Mouse (Mus musculus): ENCODE measurements around the gene Ppp6r3. TPM values are rescaled to one million over a fixed set of nuclear protein-coding genes. Genes with fewer than 3 reads are reported as not detected.

Ppp6r3 gene
- total RNA-seq, 1 experiment = 104 TPM

DNA sequence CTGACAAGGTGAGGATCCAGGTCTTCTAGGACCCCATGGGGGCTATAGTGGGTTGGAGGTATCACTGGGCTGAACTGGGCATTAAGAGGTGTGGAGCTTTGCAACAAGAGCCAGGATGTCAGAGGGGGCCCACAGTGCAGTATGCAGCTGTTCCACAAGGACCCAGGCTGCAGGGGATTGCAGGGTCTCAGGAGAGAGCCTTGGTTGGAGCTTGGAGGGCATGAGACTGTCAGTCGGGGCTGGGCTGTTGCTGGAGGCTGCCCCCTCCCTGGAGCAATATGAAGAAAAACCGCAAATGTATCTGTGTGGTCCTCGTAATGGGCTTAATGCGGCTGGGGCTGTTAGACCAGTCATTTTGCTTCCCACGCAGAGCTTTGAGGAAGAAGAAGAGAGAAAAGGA is 134.9 kb downstream of the Ppp6r3 start:
- in situ Hi-C loops (cut with MboI; ENCODE audit: low sequenced_read_pairs in 2 of 2, unreplicated experiment in 2 of 2) = no loop called here
- DNase-seq (ENCODE audit: low read depth, low spot score) = no peak
- Histone ChIP-seq H3K4me3 (ENCODE audit: insufficient read depth in 1 of 2, low read depth in 1 of 2, low read length in 2 of 2, poor library complexity in 1 of 2, severe bottlenecking in 1 of 2) (no peak overlapping the region), H3K36me3 (ENCODE audit: control insufficient read depth, insufficient read depth, low read length, poor library complexity, severe bottlenecking) (no peaks in the 10 kb centered on the region), H3K4me1 (ENCODE audit: control insufficient read depth in 2 of 2, insufficient read depth in 2 of 2, low read length in 2 of 2, poor library complexity in 1 of 2) (peaks cover 0 to 7% of the 10 kb centered on the region in 2 experiments; a peak in 1 of 4 replicates), H3K27ac (ENCODE audit: insufficient read depth, low read depth, low read length, poor library complexity, severe bottlenecking) (no peak overlapping the region), H3K9ac (ENCODE audit: insufficient read depth, low read depth, low read length, poor library complexity, severe bottlenecking) (no peak overlapping the region), H3K9me3 (ENCODE audit: control insufficient read depth, insufficient read depth, low read depth, low read length) (no peaks in the 10 kb centered on the region)
- no peak for TF ChIP-seq MAFK (IDR thresholded peaks at IDR 0.05; ENCODE audit: insufficient read depth, low read depth, low read length)

DNA sequence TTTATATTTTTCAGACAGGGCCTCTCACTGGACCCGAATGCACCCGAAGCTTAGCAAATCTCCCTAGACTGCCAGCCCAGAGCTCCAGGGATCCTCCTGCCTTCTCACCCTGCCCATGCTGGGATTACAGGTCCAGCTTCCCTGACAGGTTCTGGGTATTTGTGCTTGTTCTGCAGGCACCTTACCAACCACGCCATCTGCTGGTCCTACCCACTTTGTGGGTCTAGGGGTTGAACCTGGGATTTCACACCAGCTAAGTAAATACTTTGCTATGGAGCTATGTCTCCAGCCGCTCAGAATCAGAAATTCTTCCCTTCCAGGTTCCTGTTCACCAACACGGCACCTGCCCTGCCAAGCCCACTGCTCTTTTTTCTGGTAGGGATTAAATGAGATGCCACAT is 137.6 kb downstream of the Ppp6r3 start:
- no peak overlapping the region for H3K4me3 ChIP-seq (ENCODE audit: insufficient read depth in 1 of 2, low read depth in 1 of 2, low read length in 2 of 2, poor library complexity in 1 of 2, severe bottlenecking in 1 of 2)
- no peak overlapping the region for H3K27ac ChIP-seq (ENCODE audit: insufficient read depth, low read depth, low read length, poor library complexity, severe bottlenecking)
- H3K9ac ChIP-seq (ENCODE audit: insufficient read depth, low read depth, low read length, poor library complexity, severe bottlenecking) = no peak overlapping the region
- no peak for TF ChIP-seq HCFC1 (IDR thresholded peaks at IDR 0.05; ENCODE audit: borderline replicate concordance, insufficient read depth, low read length)
- TF ChIP-seq ZNF384 (IDR thresholded peaks at IDR 0.05; ENCODE audit: low read depth, low read length) = no peak
- TF ChIP-seq ZC3H11A (IDR thresholded peaks at IDR 0.05; ENCODE audit: borderline replicate concordance, low read depth, low read length) = no peak
- TF ChIP-seq MAFK (IDR thresholded peaks at IDR 0.05; ENCODE audit: insufficient read depth, low read depth, low read length) = no peak
- no peak for TF ChIP-seq CHD2 (IDR thresholded peaks at IDR 0.05; ENCODE audit: low read depth, low read length)
- in situ Hi-C loops (cut with MboI; ENCODE audit: low sequenced_read_pairs in 2 of 2, unreplicated experiment in 2 of 2) = no loop called here
- DNase-seq (ENCODE audit: low read depth, low spot score) = no peak
- H3K36me3 ChIP-seq (ENCODE audit: control insufficient read depth, insufficient read depth, low read length, poor library complexity, severe bottlenecking) = no peaks in the 10 kb centered on the region
- no peaks in the 10 kb centered on the region for H3K9me3 ChIP-seq (ENCODE audit: control insufficient read depth, insufficient read depth, low read depth, low read length)
- peaks cover 4 to 24% of the 10 kb centered on the region in 2 experiments; a peak in 3 of 4 replicates for H3K4me1 ChIP-seq (ENCODE audit: control insufficient read depth in 2 of 2, insufficient read depth in 2 of 2, low read length in 2 of 2, poor library complexity in 1 of 2)

DNA sequence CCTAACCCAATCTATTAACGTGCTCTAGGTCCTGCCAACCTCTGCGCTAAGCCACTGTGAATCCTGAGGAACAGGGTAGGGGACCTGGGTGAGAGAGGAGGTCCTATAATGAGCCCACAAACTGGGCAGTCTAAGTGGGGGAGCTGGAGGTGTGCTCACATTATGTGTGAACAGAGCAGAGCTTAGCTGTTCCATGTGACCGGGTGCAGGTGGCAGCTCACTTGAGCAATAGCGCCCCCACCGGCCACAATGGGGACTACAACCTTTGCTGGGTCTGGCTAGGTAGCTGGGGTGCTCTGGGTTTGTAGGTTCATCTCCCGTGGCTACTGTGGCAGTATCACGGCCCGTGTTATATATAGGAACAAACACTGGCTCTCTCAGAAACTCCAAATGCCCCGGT is 138.7 kb downstream of the Ppp6r3 start:
- H3K36me3 ChIP-seq (ENCODE audit: control insufficient read depth, insufficient read depth, low read length, poor library complexity, severe bottlenecking) = no peaks in the 10 kb centered on the region
- H3K4me3 ChIP-seq (ENCODE audit: insufficient read depth in 1 of 2, low read depth in 1 of 2, low read length in 2 of 2, poor library complexity in 1 of 2, severe bottlenecking in 1 of 2) = no peak overlapping the region
- in situ Hi-C loops (cut with MboI; ENCODE audit: low sequenced_read_pairs in 2 of 2, unreplicated experiment in 2 of 2) = no loop called here
- DNase-seq (ENCODE audit: low read depth, low spot score) = peak; percentile 71
- no peaks in the 10 kb centered on the region for H3K9me3 ChIP-seq (ENCODE audit: control insufficient read depth, insufficient read depth, low read depth, low read length)
- H3K4me1 ChIP-seq (ENCODE audit: control insufficient read depth in 2 of 2, insufficient read depth in 2 of 2, low read length in 2 of 2, poor library complexity in 1 of 2) = peaks cover 4 to 24% of the 10 kb centered on the region in 2 experiments; a peak in 3 of 4 replicates
- no peak overlapping the region for H3K9ac ChIP-seq (ENCODE audit: insufficient read depth, low read depth, low read length, poor library complexity, severe bottlenecking)
- TF ChIP-seq ZNF384 (IDR thresholded peaks at IDR 0.05; ENCODE audit: low read depth, low read length) = no peak
- TF ChIP-seq ZC3H11A (IDR thresholded peaks at IDR 0.05; ENCODE audit: borderline replicate concordance, low read depth, low read length) = no peak
- no peak for TF ChIP-seq HCFC1 (IDR thresholded peaks at IDR 0.05; ENCODE audit: borderline replicate concordance, insufficient read depth, low read length)
- no peak for TF ChIP-seq MAFK (IDR thresholded peaks at IDR 0.05; ENCODE audit: insufficient read depth, low read depth, low read length)
- TF ChIP-seq CHD2 (IDR thresholded peaks at IDR 0.05; ENCODE audit: low read depth, low read length) = no peak
- H3K27ac ChIP-seq (ENCODE audit: insufficient read depth, low read depth, low read length, poor library complexity, severe bottlenecking) = no peak overlapping the region

DNA sequence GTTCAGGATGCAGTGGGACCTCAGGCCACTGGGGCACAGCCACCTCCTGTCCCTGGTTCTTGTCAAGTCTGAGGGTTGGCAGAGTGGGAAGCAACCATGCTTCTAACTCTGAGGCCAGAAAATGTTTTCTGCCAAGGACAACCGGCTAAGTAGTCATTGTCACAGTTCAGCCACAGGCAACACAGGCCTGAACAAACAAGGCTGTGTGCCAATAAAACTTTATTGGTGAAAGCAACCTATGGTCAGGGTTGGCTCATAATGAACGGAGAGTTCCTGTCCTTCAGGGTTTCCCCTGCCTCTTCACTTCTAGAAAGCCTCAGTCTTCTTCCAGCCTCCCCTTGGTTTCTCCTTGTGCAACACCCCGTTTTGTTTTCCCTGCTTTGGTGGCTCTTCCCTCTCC is 139.7 kb downstream of the Ppp6r3 start:
- in situ Hi-C loops (cut with MboI; ENCODE audit: low sequenced_read_pairs in 2 of 2, unreplicated experiment in 2 of 2) = no loop called here
- no peak for TF ChIP-seq ZNF384 (IDR thresholded peaks at IDR 0.05; ENCODE audit: low read depth, low read length)
- no peak for TF ChIP-seq ZC3H11A (IDR thresholded peaks at IDR 0.05; ENCODE audit: borderline replicate concordance, low read depth, low read length)
- TF ChIP-seq HCFC1 (IDR thresholded peaks at IDR 0.05; ENCODE audit: borderline replicate concordance, insufficient read depth, low read length) = no peak
- no peak for TF ChIP-seq CHD2 (IDR thresholded peaks at IDR 0.05; ENCODE audit: low read depth, low read length)
- no peak for TF ChIP-seq MAFK (IDR thresholded peaks at IDR 0.05; ENCODE audit: insufficient read depth, low read depth, low read length)
- no peaks in the 10 kb centered on the region for H3K36me3 ChIP-seq (ENCODE audit: control insufficient read depth, insufficient read depth, low read length, poor library complexity, severe bottlenecking)
- H3K9ac ChIP-seq (ENCODE audit: insufficient read depth, low read depth, low read length, poor library complexity, severe bottlenecking) = no peak overlapping the region
- H3K9me3 ChIP-seq (ENCODE audit: control insufficient read depth, insufficient read depth, low read depth, low read length) = no peaks in the 10 kb centered on the region
- no peak for DNase-seq (ENCODE audit: low read depth, low spot score)
- peaks cover 4 to 24% of the 10 kb centered on the region in 2 experiments; a peak in 3 of 4 replicates for H3K4me1 ChIP-seq (ENCODE audit: control insufficient read depth in 2 of 2, insufficient read depth in 2 of 2, low read length in 2 of 2, poor library complexity in 1 of 2)
- H3K27ac ChIP-seq (ENCODE audit: insufficient read depth, low read depth, low read length, poor library complexity, severe bottlenecking) = no peak overlapping the region
- H3K4me3 ChIP-seq (ENCODE audit: insufficient read depth in 1 of 2, low read depth in 1 of 2, low read length in 2 of 2, poor library complexity in 1 of 2, severe bottlenecking in 1 of 2) = no peak overlapping the region

DNA sequence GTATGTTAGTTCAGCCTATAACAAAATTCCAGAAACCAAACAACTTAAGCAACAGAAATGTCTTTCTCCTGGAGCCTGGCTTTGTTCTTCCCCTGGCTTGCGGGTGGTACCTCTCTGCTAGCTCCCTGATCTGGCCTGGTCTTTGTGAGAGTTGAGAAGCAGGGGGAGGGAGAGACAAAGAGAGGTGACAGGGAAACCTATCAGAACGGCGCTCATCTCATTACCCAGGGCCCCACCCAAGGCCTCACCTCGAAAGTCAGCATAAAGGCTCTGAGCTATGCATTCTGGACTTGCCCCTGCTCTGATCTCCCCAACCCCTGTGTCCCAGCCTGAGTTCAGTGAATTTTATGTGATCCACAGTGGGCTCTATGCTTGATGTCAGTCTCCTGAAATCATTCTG is 140.9 kb downstream of the Ppp6r3 start:
- no peak for TF ChIP-seq ZNF384 (IDR thresholded peaks at IDR 0.05; ENCODE audit: low read depth, low read length)
- TF ChIP-seq ZC3H11A (IDR thresholded peaks at IDR 0.05; ENCODE audit: borderline replicate concordance, low read depth, low read length) = no peak
- no peak for TF ChIP-seq HCFC1 (IDR thresholded peaks at IDR 0.05; ENCODE audit: borderline replicate concordance, insufficient read depth, low read length)
- TF ChIP-seq MAFK (IDR thresholded peaks at IDR 0.05; ENCODE audit: insufficient read depth, low read depth, low read length) = no peak
- no peak for TF ChIP-seq CHD2 (IDR thresholded peaks at IDR 0.05; ENCODE audit: low read depth, low read length)
- DNase-seq (ENCODE audit: low read depth, low spot score) = no peak
- Histone ChIP-seq H3K4me1 (ENCODE audit: control insufficient read depth in 2 of 2, insufficient read depth in 2 of 2, low read length in 2 of 2, poor library complexity in 1 of 2) (peaks cover 4 to 24% of the 10 kb centered on the region in 2 experiments; a peak in 3 of 4 replicates), H3K9ac (ENCODE audit: insufficient read depth, low read depth, low read length, poor library complexity, severe bottlenecking) (no peak overlapping the region), H3K4me3 (ENCODE audit: insufficient read depth in 1 of 2, low read depth in 1 of 2, low read length in 2 of 2, poor library complexity in 1 of 2, severe bottlenecking in 1 of 2) (no peak overlapping the region), H3K36me3 (ENCODE audit: control insufficient read depth, insufficient read depth, low read length, poor library complexity, severe bottlenecking) (no peaks in the 10 kb centered on the region), H3K9me3 (ENCODE audit: control insufficient read depth, insufficient read depth, low read depth, low read length) (no peaks in the 10 kb centered on the region), H3K27ac (ENCODE audit: insufficient read depth, low read depth, low read length, poor library complexity, severe bottlenecking) (no peak overlapping the region)
- in situ Hi-C loops (cut with MboI; ENCODE audit: low sequenced_read_pairs in 2 of 2, unreplicated experiment in 2 of 2) = no loop called here

All from ES-E14 (cell line).